Mouse (Mus musculus) thymus, postnatal 14 days (tissue): ENCODE results near the gene Ar.
A peak's percentile ranks its signal among the peaks of the same experiment; 100 is the strongest.

Experiments used
- DNase-seq: peaks from one replicate; pipeline ENCODE4 v3.0.0; 2021

The Ar gene

GRCm38 (mm10) chrX:98148531-98149342 is at the start of gene Ar:
Gene Ar, plus strand, starts transcription at chrX:98148769.
- DNase-seq, result peak; percentile 5

GRCm38 (mm10) chrX:98149724-98150392 is 1.3 kb downstream of the Ar start:
- peak; percentile 5 for DNase-seq

GRCm38 (mm10) chrX:98150393-98151119 is 2.0 kb downstream of the Ar start:
- DNase-seq, result no peak

- no peak for DNase-seq
Measured at GRCm38 (mm10) chrX:98189759-98190158, 41.2 kb downstream of the Ar start.

- DNase-seq, result no peak
Measured at GRCm38 (mm10) chrX:98205766-98206165, 57.2 kb downstream of the Ar start.

GRCm38 (mm10) chrX:98207166-98207565 is 58.6 kb downstream of the Ar start:
- DNase-seq, result no peak

- no peak for DNase-seq
Measured at GRCm38 (mm10) chrX:98216103-98216502, 67.5 kb downstream of the Ar start.

GRCm38 (mm10) chrX:98239011-98239410 is 90.4 kb downstream of the Ar start:
- no peak for DNase-seq

- DNase-seq, result no peak
Measured at GRCm38 (mm10) chrX:98245108-98245507, 96.5 kb downstream of the Ar start.

- no peak for DNase-seq
Measured at GRCm38 (mm10) chrX:98248363-98248762, 99.8 kb downstream of the Ar start.

- peak; percentile 2 for DNase-seq
Measured at GRCm38 (mm10) chrX:98259620-98260019, 111.1 kb downstream of the Ar start.

GRCm38 (mm10) chrX:98265755-98266154 is 117.2 kb downstream of the Ar start:
- DNase-seq, result no peak

- DNase-seq, result no peak
Measured at GRCm38 (mm10) chrX:98271361-98271760, 122.8 kb downstream of the Ar start.

- no peak for DNase-seq
Measured at GRCm38 (mm10) chrX:98291763-98292162, 143.2 kb downstream of the Ar start.

GRCm38 (mm10) chrX:98300685-98301084 is 152.1 kb downstream of the Ar start:
- no peak for DNase-seq

GRCm38 (mm10) chrX:98301924-98302323 is 153.4 kb downstream of the Ar start:
- no peak for DNase-seq

- no peak for DNase-seq
Measured at GRCm38 (mm10) chrX:98315961-98316360, 167.4 kb downstream of the Ar start.

GRCm38 (mm10) chrX:98317483-98317882 is 168.9 kb downstream of the Ar start:
- no peak for DNase-seq

- no peak for DNase-seq
Measured at GRCm38 (mm10) chrX:98323105-98323504, 174.5 kb downstream of the Ar start.

GRCm38 (mm10) chrX:98347481-98347880 is 198.9 kb downstream of the Ar start:
- DNase-seq, result no peak

- DNase-seq, result no peak
Measured at GRCm38 (mm10) chrX:98348036-98348435, 199.5 kb downstream of the Ar start.
